Mouse (Mus musculus) ES-E14 (cell line): ENCODE measurements around the gene Mast3.

Experiments
- CHD2 ChIP-seq: IDR thresholded peaks from 2 replicates; pipeline ENCODE4 v1.6.1; 2014; ENCODE audit warnings: mild to moderate bottlenecking, low read depth, low read length, inconsistent platforms
- HCFC1 ChIP-seq: IDR thresholded peaks from 2 replicates; pipeline ENCODE4 v1.6.1; 2012; ENCODE audit warnings: low read length, inconsistent platforms, borderline replicate concordance; ENCODE audit not compliant: insufficient read depth
- MAFK ChIP-seq: IDR thresholded peaks from 2 replicates; pipeline ENCODE4 v1.6.1; 2014; ENCODE audit warnings: mild to moderate bottlenecking, low read depth, low read length, inconsistent platforms; ENCODE audit not compliant: insufficient read depth
- ZC3H11A ChIP-seq: IDR thresholded peaks from 2 replicates; pipeline ENCODE4 v1.6.1; 2012; ENCODE audit warnings: low read depth, mild to moderate bottlenecking, inconsistent platforms, low read length, borderline replicate concordance
- ZNF384 ChIP-seq: IDR thresholded peaks from 2 replicates; pipeline ENCODE4 v1.6.1; 2012; ENCODE audit warnings: low read depth, low read length, inconsistent platforms

DNA sequence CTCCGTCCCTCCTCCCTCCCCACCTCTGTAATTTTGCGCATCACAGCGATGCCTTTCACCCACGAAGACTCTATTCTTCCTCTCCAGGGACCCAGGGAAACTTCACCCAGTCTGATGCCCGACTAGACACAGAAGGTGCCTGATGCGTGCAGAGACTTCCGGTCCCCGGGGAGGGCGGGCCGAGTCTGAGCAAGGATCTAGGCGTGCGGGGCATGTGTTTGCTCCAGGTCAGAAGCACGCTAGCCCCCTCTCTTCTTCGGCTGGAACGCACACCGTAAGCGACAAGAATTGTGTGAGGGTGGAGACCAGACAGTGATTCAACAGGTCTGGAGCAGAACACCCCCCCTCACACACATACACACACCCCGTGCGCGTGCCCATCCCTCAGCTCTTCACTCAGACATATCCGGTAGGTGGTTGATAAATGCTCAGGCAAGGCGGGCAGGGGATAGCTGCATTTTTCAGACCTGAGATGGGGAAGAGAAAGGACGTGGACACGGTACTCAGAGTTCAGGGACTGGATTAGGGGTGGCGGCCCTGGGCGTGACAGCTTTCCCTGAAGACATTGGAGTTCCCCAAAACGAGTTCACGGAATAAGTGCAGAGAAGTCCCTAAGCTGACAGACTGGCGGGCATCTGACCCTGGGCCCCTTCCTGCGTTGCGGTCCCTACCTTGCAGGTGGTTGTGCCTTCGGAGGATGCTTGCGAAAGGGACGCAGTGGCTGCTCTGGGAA lies 38.9 kb downstream of the Mast3 start:
- no peak for TF ChIP-seq ZNF384
- TF ChIP-seq HCFC1: no peak
- TF ChIP-seq CHD2: no peak
- no peak for TF ChIP-seq MAFK
- no peak for TF ChIP-seq ZC3H11A
